Mouse (Mus musculus): ENCODE data around the gene Rnft2.

The Rnft2 gene

GRCm38 (mm10) chr5:118244606-118245443, at the start of gene Rnft2, which contains the start of gene 2410131K14Rik:
TSS of gene Rnft2 (minus strand) at chr5:118245116.
TSS of gene 2410131K14Rik (plus strand) at chr5:118245227.
- peak; percentile 99 to 100 for DNase-seq

- peak; percentile 75 to 81 for DNase-seq
These were observed 49.4 kb upstream of the Rnft2 start for GRCm38 (mm10) chr5:118294086-118294864.

DNA sequence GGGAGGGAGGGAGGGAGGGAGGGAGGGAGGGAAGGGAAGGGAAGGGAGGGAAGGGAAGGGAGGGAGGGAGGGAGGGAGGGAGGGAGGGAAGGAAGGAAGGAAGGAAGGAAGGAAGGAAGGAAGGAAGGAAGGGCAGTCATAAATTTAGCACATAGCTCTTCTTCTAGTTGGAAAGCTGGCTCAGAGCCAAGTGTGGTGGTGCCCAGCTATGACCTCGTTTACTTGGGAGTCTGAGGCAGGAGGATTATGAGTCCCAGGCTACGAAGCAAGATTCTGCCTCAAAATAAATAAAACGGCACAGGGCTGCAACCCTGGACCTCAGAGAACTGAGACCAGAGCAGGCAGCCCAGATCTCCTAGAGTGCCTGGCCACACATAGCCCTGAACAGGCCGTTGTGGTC, 47.6 kb upstream of the Rnft2 start:
- no peak for DNase-seq

- no peak for DNase-seq
These were observed 46.5 kb upstream of the Rnft2 start for GRCm38 (mm10) chr5:118291453-118291852.

DNA sequence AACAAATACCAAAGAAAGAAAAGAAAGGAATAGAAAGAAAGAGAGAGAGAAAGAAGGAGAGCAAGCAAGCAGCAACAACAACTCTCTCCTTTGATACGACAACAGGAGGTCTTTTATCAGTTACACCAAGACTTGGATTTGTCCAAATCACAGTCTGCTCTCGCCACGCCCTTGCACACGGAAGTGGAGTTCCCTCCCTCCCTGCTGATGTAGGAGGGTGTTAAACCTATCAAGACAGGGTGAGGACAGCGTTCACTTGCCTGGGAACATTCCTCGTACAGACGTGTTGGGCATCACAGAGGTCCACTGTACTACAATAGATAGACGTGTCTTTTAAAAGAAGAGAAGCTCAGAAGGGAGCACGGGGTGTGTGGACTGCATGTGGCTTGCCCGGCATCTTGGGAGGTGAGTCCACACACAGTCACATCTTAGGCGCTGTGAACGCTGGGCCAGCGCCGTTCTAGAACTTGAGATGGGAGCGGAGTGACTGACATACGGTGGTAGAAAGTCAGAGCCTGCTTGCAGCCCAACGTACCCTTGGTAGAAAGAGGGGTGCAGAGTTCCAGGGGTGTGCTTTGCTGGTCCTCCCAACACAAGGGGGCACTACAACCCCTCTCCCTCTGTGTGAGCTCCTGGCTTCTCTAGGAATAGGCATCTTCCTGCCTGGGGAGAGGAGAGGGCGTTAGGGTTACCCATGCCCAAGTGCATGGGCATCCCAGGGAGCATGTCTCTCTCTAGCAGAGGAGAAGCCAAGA, 33.0 kb upstream of the Rnft2 start:
- no peak for DNase-seq

GRCm38 (mm10) chr5:118276711-118277110, 31.8 kb upstream of the Rnft2 start:
- DNase-seq = no peak

DNA sequence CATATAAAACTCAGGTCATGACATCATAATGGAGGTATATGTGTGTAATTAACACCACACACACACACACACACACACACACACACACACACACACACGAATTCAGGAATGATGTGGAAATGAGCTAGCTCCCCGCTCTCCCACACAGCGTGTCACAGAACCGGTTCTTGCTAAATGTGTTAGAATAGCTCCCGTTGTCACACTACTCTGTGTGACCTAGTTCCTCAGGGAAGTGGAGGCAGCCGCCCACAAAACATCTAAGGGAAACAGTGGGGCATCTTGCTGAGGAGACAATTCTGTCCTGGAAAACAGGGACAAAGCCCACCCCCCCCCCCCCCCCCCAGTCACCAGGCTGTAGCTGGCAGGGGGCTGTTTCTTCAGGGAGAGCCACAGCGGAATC, 31.4 kb upstream of the Rnft2 start:
- DNase-seq = no peak

DNA sequence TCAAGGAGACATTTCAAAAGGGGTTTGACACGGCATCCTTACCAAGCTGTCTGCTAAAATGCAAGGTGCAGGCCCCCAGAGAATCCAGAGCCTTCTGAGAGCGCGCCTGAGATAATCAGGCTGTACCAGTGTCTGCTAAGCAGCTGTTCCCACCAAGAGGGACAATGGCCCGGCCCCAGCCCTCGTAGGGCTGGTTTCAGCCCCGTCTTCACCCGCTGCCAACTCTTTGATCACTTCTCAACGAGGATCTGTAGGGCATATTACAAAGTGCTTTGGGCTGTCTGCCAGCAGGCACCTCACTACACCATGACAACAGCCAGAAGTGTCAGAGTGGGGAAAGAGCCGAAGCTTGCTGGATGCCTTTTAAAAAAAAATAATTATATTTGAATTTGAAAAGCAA, 29.6 kb upstream of the Rnft2 start:
- DNase-seq = no peak

- DNase-seq = no peak
These were observed 28.5 kb upstream of the Rnft2 start for GRCm38 (mm10) chr5:118273446-118273845.

GRCm38 (mm10) chr5:118271449-118272110, 26.7 kb upstream of the Rnft2 start:
- no peak for DNase-seq

DNA sequence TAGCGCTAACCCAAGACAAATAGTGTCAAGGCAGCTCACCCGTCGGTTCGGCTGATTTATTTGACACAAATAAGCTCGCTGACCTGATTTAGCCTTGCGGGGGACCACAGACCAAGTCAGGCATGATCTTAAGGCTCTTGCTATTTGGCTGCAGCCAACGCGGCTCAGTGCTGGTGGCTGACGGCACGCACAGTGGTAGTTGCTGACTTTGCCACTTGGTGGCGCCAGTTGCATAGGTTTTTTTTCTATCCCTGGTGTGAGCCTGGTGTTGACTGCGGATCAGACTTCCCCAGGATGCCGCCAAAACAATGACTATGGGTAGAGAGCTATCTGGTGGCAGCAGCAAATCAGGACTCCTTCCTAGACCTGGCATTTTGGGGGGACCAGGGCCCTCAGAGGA, 24.1 kb upstream of the Rnft2 start:
- DNase-seq = peak; percentile 95

GRCm38 (mm10) chr5:118266309-118266708, 21.4 kb upstream of the Rnft2 start:
- DNase-seq = no peak

GRCm38 (mm10) chr5:118265366-118265765, 20.4 kb upstream of the Rnft2 start:
- DNase-seq = no peak

DNA sequence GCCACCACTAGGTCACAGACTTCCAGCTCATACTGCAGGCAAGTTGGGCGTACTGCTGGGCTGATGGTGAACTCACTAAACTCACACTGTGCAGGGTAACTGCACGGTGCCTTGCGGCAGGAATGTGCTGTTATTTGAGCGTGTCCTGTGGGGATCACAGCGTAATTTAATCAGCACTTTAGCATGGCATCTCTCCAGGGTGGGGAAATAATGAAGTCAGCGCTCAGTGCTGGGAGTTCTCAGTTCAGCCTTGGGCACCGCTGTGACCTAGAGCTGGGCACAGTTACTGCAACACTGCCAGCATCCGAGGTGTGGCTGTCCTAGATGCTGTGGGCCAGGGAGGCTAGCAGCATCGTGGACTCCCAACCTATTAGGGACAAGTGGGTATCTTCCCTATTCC, 19.4 kb upstream of the Rnft2 start:
- DNase-seq = no peak

DNA sequence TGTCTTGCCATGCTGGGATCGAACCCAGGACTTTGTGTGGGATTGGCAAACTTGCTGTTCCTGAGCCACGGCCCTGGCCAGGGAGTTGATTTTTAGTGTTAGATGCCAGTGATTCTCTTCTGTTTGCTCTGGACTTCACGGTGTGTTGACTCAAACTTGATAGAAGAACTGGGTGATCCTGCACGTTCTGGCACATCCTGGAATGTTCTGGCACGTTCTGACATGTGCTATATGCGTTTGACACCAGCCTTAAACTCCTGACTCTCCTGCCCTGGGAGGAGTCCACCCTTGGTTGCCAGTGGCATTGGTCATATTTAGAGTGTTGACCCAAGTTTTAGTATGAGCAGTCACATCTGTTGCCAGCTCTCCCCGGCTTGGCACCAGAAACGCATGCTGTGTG, 17.5 kb upstream of the Rnft2 start:
- DNase-seq = no peak

GRCm38 (mm10) chr5:118261181-118261580, 16.3 kb upstream of the Rnft2 start:
- no peak for DNase-seq

- peak; percentile 64 to 67 for DNase-seq
These were observed 15.7 kb upstream of the Rnft2 start for GRCm38 (mm10) chr5:118260642-118261041.

- no peak for DNase-seq
These were observed 15.1 kb upstream of the Rnft2 start for GRCm38 (mm10) chr5:118260055-118260454.

DNA sequence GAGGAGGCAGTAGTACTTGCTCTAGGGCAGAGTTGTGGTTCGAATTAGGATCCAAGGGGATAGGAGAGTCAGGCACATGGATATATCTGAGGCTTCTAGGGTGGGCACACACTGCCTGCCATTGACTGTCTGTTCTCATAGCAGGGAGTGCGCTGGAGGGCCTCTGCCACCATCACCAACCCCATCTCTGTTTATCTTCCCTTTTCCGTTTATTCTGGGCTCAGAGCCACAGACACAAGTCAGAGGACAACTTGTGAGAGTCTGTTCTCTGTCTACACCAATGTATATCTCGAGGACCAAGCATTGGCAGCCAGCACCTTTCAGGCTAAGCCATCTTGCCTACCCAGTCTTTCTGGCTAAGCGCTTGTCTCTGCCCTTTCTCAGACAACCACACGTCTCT, 14.7 kb upstream of the Rnft2 start:
- DNase-seq = no peak

GRCm38 (mm10) chr5:118259152-118259551, 14.2 kb upstream of the Rnft2 start:
- peak; percentile 74 to 82 for DNase-seq

GRCm38 (mm10) chr5:118256981-118257380, 12.1 kb upstream of the Rnft2 start:
- no peak for DNase-seq

GRCm38 (mm10) chr5:118253551-118253950, 8.6 kb upstream of the Rnft2 start:
- no peak for DNase-seq

GRCm38 (mm10) chr5:118250987-118251386, 6.1 kb upstream of the Rnft2 start:
- DNase-seq = peak in 1 of 2 experiments; percentile 36
